ENCODE assay signal across 8 mouse cellular contexts in the genomic region with DNA sequence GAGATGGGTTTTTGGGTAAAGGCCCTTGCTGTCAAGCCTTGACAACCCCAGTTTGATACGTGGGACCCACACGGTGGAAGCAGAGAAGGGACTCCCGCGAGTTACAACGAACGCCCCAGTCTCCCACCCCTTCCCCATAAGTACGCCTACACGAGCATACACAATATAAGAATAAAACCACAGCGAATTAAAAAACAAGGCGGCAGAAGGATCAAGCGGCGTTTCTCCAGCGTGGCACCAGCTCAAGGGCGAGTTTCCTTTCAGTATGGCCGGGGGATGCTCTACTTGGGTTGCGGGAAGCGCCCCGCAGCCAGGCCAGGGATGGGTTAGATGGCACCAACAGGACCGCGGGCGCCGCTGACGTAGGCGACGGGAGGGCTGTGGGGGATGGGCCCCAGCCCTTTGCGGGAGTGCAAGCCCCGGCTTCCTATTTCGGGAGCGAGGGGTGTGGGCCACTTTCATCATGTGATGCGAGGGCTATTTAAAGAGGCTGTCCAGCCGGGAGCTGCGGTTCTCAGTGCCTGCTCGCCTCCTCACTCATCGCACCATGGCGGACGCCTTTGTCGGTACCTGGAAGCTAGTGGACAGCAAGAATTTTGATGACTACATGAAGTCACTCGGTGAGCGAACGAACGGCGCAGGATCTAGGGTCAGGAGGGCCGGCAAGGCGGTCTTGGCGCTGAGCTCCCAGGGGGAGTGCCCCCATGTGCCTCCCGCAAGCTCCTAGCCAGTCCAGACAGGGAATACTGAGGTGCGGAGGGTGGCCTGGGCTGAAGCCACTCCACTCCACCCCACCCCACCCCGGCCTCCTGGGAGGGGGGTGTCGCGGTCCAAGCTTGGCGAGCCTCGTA. TPM values are rescaled to one million over a fixed set of nuclear protein-coding genes. Genes with fewer than 3 reads are reported as not detected.
DNase-seq lines count a peak whose midpoint lies in the region; ATAC-seq and TF ChIP-seq lines count a peak whose summit lies in the region.

A gene (plus strand): TSS at position 365 of the 851 bp plus-strand sequence.
A gene (minus strand): TSS at position 444 of the 851 bp plus-strand sequence.

- DNase-seq in spleen, adult 2 months (ENCODE audit: low read depth in 1 of 2, low spot score in 2 of 2): no peak
- no peak for DNase-seq in spleen, postnatal 36 days (ENCODE audit: low spot score in 2 of 2)
- DNase-seq in forebrain, embryonic 11.5 days (ENCODE audit: low spot score): peak; percentile 79
- DNase-seq in kidney, postnatal 10 days: peak; percentile 72
- no peak for DNase-seq in liver, embryonic 13.5 days
- DNase-seq in natural killer cell, adult 2 months (ENCODE audit: low spot score in 2 of 2): no peak

- H3K27ac ChIP-seq in spleen, adult 2 months (ENCODE audit: insufficient read depth, low read length): no peak within 1 kb of the TSS
- H3K27ac ChIP-seq in forebrain, embryonic 11.5 days (ENCODE audit: low read depth, low read length): no peak within 1 kb of the TSS
- peak within 1 kb of the TSS; percentile 92 to 93 for H3K27ac ChIP-seq in heart, embryonic 14.5 days (replicated peaks in 1 of 2; ENCODE audit: control insufficient read depth in 1 of 2, insufficient read depth in 1 of 2, low read depth in 2 of 2, low read length in 2 of 2)
- H3K27ac ChIP-seq in liver, embryonic 13.5 days: no peak within 1 kb of the TSS
- no peak within 1 kb of the TSS for H3K27ac ChIP-seq in neural tube, embryonic 12.5 days

- no peaks in the 10 kb centered on the region for H3K9me3 ChIP-seq in forebrain, embryonic 11.5 days (ENCODE audit: control insufficient read depth, low read length)
- no peaks in the 10 kb centered on the region for H3K9me3 ChIP-seq in heart, embryonic 14.5 days (ENCODE audit: control insufficient read depth, low read length)
- H3K9me3 ChIP-seq in liver, embryonic 13.5 days (replicated peaks): no peaks in the 10 kb centered on the region
- no peaks in the 10 kb centered on the region for H3K9me3 ChIP-seq in neural tube, embryonic 12.5 days

- H3K4me1 ChIP-seq in spleen, adult 2 months (ENCODE audit: control insufficient read depth, insufficient read depth, insufficient read length): peaks cover 6% of the 10 kb centered on the region; the same call in 1 of the 2 replicates
- H3K4me1 ChIP-seq in forebrain, embryonic 11.5 days (replicated peaks; ENCODE audit: control insufficient read depth, insufficient read depth, low read length): peaks cover 6% of the 10 kb centered on the region; the same call in 1 of the 2 replicates
- H3K4me1 ChIP-seq in heart, embryonic 14.5 days (ENCODE audit: control insufficient read depth in 2 of 2, insufficient read depth in 2 of 2, low read length in 2 of 2): peaks cover 22 to 44% of the 10 kb centered on the region in 2 experiments
- peaks cover 21% of the 10 kb centered on the region for H3K4me1 ChIP-seq in liver, embryonic 13.5 days (replicated peaks)
- peaks cover 18% of the 10 kb centered on the region for H3K4me1 ChIP-seq in neural tube, embryonic 12.5 days

- ATAC-seq in forebrain, embryonic 11.5 days (replicated peaks; ENCODE audit: low FRiP score): peak; percentile 68
- ATAC-seq in heart, embryonic 14.5 days (ENCODE audit: insufficient number of reproducible peaks, insufficient read depth, low FRiP score, low read depth): peak; percentile 73
- no peak for ATAC-seq in liver, embryonic 13.5 days (ENCODE audit: low read depth)
- ATAC-seq in neural tube, embryonic 12.5 days (ENCODE audit: low FRiP score, low read depth): peak; percentile 84

- no peak for TF ChIP-seq CTCF in spleen, adult 2 months (IDR thresholded peaks at IDR 0.05; ENCODE audit: extremely low read depth, insufficient read depth, insufficient read length, insufficient replicate concordance)

- peak within 1 kb of the TSS; percentile 7; the same call in 1 of the 2 replicates for H3K4me3 ChIP-seq in spleen, adult 2 months (ENCODE audit: extremely low read depth, insufficient read depth, insufficient read length)
- H3K4me3 ChIP-seq in forebrain, embryonic 11.5 days (ENCODE audit: low read depth, low read length): peak within 1 kb of the TSS; percentile 31
- peak within 1 kb of the TSS; percentile 59 to 84 for H3K4me3 ChIP-seq in heart, embryonic 14.5 days (ENCODE audit: control insufficient read depth in 1 of 2, insufficient read depth in 1 of 2, low read depth in 1 of 2, low read length in 2 of 2)
- peak within 1 kb of the TSS; percentile 57 for H3K4me3 ChIP-seq in liver, embryonic 13.5 days (replicated peaks)
- peak within 1 kb of the TSS; percentile 44 for H3K4me3 ChIP-seq in neural tube, embryonic 12.5 days

- TF ChIP-seq POLR2A in spleen, adult 2 months (IDR thresholded peaks at IDR 0.05; ENCODE audit: low read depth, low read length): no peak

- H3K36me3 ChIP-seq in spleen, adult 2 months (ENCODE audit: control insufficient read depth, insufficient read depth, low read length): no peaks in the 10 kb centered on the region
- H3K36me3 ChIP-seq in forebrain, embryonic 11.5 days (ENCODE audit: control insufficient read depth, insufficient read depth, low read length): no peaks in the 10 kb centered on the region
- H3K36me3 ChIP-seq in heart, embryonic 14.5 days (ENCODE audit: control insufficient read depth, insufficient read depth, low read length): peaks cover 26% of the 10 kb centered on the region
- H3K36me3 ChIP-seq in liver, embryonic 13.5 days: no peaks in the 10 kb centered on the region
- H3K36me3 ChIP-seq in neural tube, embryonic 12.5 days: peaks cover 4% of the 10 kb centered on the region

- H3K4me2 ChIP-seq in forebrain, embryonic 11.5 days (ENCODE audit: low read depth, low read length, severe bottlenecking): peak within 1 kb of the TSS; percentile 91
- peak within 1 kb of the TSS; percentile 89 for H3K4me2 ChIP-seq in heart, embryonic 14.5 days (ENCODE audit: low read length)
- peak within 1 kb of the TSS; percentile 79 for H3K4me2 ChIP-seq in liver, embryonic 13.5 days
- H3K4me2 ChIP-seq in neural tube, embryonic 12.5 days (replicated peaks): peak within 1 kb of the TSS; percentile 87

- 3% methylated on average over 52 of the region's 52 CpGs for WGBS in spleen, adult 2 months
- under 1% methylated on average over 52 of the region's 52 CpGs for WGBS in forebrain, embryonic 11.5 days
- under 1% methylated on average over 51 of the region's 52 CpGs for WGBS in heart, embryonic 14.5 days
- WGBS in liver, embryonic 13.5 days (ENCODE audit: insufficient replicate concordance): 1% methylated on average over 52 of the region's 52 CpGs
- under 1% methylated on average over 52 of the region's 52 CpGs for WGBS in neural tube, embryonic 12.5 days

- H3K9ac ChIP-seq in forebrain, embryonic 11.5 days (ENCODE audit: low read length): peak within 1 kb of the TSS; percentile 48
- peak within 1 kb of the TSS; percentile 82 for H3K9ac ChIP-seq in heart, embryonic 14.5 days (ENCODE audit: low read length)
- H3K9ac ChIP-seq in liver, embryonic 13.5 days: peak within 1 kb of the TSS; percentile 49; the same call in 1 of the 2 replicates
- H3K9ac ChIP-seq in neural tube, embryonic 12.5 days: peak within 1 kb of the TSS; percentile 56

- peaks cover 19% of the 10 kb centered on the region for H3K27me3 ChIP-seq in spleen, adult 2 months (ENCODE audit: control insufficient read depth, insufficient read depth, low read length)
- peaks cover 28% of the 10 kb centered on the region for H3K27me3 ChIP-seq in forebrain, embryonic 11.5 days (ENCODE audit: control insufficient read depth, insufficient read depth, low read length)
- peaks cover 5% of the 10 kb centered on the region; the same call in 1 of the 2 replicates for H3K27me3 ChIP-seq in heart, embryonic 14.5 days (ENCODE audit: control insufficient read depth, insufficient read depth, low read length)
- peaks cover 85% of the 10 kb centered on the region for H3K27me3 ChIP-seq in liver, embryonic 13.5 days
- H3K27me3 ChIP-seq in neural tube, embryonic 12.5 days (replicated peaks): peaks cover 54% of the 10 kb centered on the region

RNA-seq across cellular contexts. Expression of the first gene that starts in this region (rescaled TPM):
- polyA plus RNA-seq in spleen, adult 2 months (2012; rRNA removed): 0.38 and 0.54 TPM in 2 replicates
- polyA plus RNA-seq in forebrain, embryonic 11.5 days (2014; fragmentation: Nextera tagmentation; extraction: Ambion mirVana): 10.7 and 10.9 TPM in 2 replicates
- 1,549 and 1,575 TPM in 2 replicates for polyA plus RNA-seq in heart, embryonic 14.5 days (2014; fragmentation: Nextera tagmentation; extraction: Ambion mirVana)
- polyA plus RNA-seq in liver, embryonic 13.5 days (2015; fragmentation: Nextera tagmentation; extraction: Ambion mirVana): 1.5 and 2.8 TPM in 2 replicates
- polyA plus RNA-seq in neural tube, embryonic 12.5 days (2016; fragmentation: Nextera tagmentation; extraction: Ambion mirVana): 49.1 and 54.7 TPM in 2 replicates

RNA-seq across cellular contexts. Expression of the second gene that starts in this region (rescaled TPM):
- polyA plus RNA-seq in spleen, adult 2 months (2012; rRNA removed): not detected in 2 replicates
- polyA plus RNA-seq in forebrain, embryonic 11.5 days (2014; fragmentation: Nextera tagmentation; extraction: Ambion mirVana): not detected in 2 replicates
- 0.74 and 1.2 TPM in 2 replicates for polyA plus RNA-seq in heart, embryonic 14.5 days (2014; fragmentation: Nextera tagmentation; extraction: Ambion mirVana)
- not detected in 2 replicates for polyA plus RNA-seq in liver, embryonic 13.5 days (2015; fragmentation: Nextera tagmentation; extraction: Ambion mirVana)
- polyA plus RNA-seq in neural tube, embryonic 12.5 days (2016; fragmentation: Nextera tagmentation; extraction: Ambion mirVana): 0.59 TPM in 1 of 2 replicates, not detected in the other

Comparison
In these comparisons a context has a peak if more than half of its experiments do, and no peak if none do; other contexts are left out.
1. RNA of the first gene that starts in this region (polyA plus RNA-seq): 1,549 to 1,575 TPM in heart, embryonic 14.5 days; 49.1 to 54.7 TPM in neural tube, embryonic 12.5 days, 10.7 to 10.9 TPM in forebrain, embryonic 11.5 days, 1.5 to 2.8 TPM in liver, embryonic 13.5 days and 0.38 to 0.54 TPM in spleen, adult 2 months; every median in the first group is over 10 times any median in the second.
2. DNase-seq: peak in forebrain, embryonic 11.5 days (single experiment) and kidney, postnatal 10 days (single experiment); none in spleen, adult 2 months (0 of 2), spleen, postnatal 36 days (0 of 2), liver, embryonic 13.5 days (single experiment) and natural killer cell, adult 2 months (0 of 2).
3. H3K27ac ChIP-seq: peak in heart, embryonic 14.5 days (2 of 2); none in spleen, adult 2 months (single experiment), forebrain, embryonic 11.5 days (single experiment), liver, embryonic 13.5 days (single experiment) and neural tube, embryonic 12.5 days (single experiment).
4. H3K4me3 ChIP-seq: peak in every context shown above with its lines; median percentile 72 in heart, embryonic 14.5 days; 57 in liver, embryonic 13.5 days; 44 in neural tube, embryonic 12.5 days; 31 in forebrain, embryonic 11.5 days; 7 in spleen, adult 2 months.
5. Peak in every context shown above with its lines, with median percentiles within 50 percentile points of each other: H3K4me2 ChIP-seq and H3K9ac ChIP-seq.